Mouse (Mus musculus): ENCODE data around the gene Flt3.

DNA sequence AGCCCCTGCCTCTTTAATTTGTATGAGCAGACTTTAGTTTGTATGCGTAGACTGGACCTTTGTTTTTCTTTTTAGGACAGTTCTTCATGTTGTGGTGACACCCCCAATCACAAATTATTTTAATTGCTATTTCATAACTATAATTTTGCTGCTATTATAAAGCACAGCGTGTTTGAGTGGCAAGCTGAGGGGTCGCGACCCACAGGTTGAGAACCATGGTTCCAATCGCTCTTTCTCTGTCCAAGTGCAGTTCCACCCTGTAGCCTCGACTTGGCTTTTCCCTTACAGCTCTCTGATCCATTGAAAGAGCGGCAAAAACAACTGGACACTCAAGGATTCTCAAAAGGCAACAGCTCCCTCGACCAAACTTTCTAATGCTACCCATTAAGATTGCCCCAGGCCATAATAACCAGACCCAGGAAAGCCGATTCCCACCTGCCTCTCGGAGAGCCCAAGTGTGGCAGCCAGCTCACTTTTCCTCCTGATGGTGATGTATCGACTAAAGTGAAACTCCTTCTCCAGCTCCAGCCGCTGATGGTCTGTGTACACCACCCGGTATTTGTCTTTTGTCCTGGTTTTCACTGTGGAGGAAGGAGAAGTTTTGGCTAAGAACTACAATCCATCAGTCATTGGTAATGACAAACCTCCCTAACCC lies 97.4 kb downstream of the Flt3 start:
- no peak for TF ChIP-seq CTCF (IDR thresholded peaks at IDR 0.05; ENCODE audit: low read depth, low read length)
- no peak for TF ChIP-seq POLR2AphosphoS5 (IDR thresholded peaks at IDR 0.05; ENCODE audit: insufficient replicate concordance, low read depth, low read length)
- no peak for TF ChIP-seq GATA1 (IDR thresholded peaks at IDR 0.05; ENCODE audit: borderline replicate concordance, low read length)
- TF ChIP-seq GATA2 (IDR thresholded peaks at IDR 0.05; ENCODE audit: borderline replicate concordance, low read depth, low read length), result no peak
- TF ChIP-seq TAL1 (conservative IDR thresholded peaks at IDR 0.05; ENCODE audit: low read depth, low read length), result no peak

Data from G1E (cell line).